ENCODE assay signal across 16 mouse cellular contexts in genomic region chr5:21351678-21352077, GRCm38 (mm10).
"Had no signal": no experiment of that assay in that cellular context is flagged by ENCODE, and none has a peak within 500 bp of the region (broad histone marks: within the 10 kb centered on the region; RNA-seq: fewer than 3 reads in every experiment).

No protein-coding gene starts in this region.

- H3K27ac ChIP-seq: neural tube, embryonic 13.5 days; neural tube, embryonic 15.5 days; stomach, embryonic 15.5 days; stomach, postnatal 0 days had no signal

- H3K4me3 ChIP-seq: neural tube, embryonic 13.5 days; neural tube, embryonic 15.5 days; stomach, embryonic 15.5 days had no signal

- DNase-seq: retina, postnatal 1 day; right cerebral cortex, adult 18-20 months; right cerebral cortex, postnatal 14 days; right cerebral cortex, postnatal 25 days; right cerebral cortex, postnatal 4 days; spleen, adult 18-20 months; thymus, adult 18-20 months; thymus, adult 2 months; thymus, postnatal 14 days; thymus, postnatal 25 days; thymus, postnatal 36 days; thymus, postnatal 4 days had no signal
